9 mouse cellular contexts compared by ENCODE assay signal in the genomic region with DNA sequence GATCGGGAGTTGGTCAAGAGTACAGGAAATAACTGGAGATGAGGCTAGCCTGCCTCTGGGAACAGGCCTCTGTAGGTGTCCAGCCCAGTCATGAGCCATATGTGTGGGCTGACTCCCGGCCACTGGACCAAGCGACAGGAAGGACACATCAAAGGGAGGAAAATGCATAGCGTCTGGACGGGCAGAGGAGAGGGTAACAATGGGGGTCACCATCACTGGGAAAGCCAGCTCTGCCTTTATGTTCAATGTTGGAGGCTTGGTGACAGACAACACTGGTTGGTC. TPM values are rescaled to one million over a fixed set of nuclear protein-coding genes. Genes with fewer than 3 reads are reported as not detected.
DNase-seq lines count a peak whose midpoint lies in the region; ATAC-seq lines count a peak whose summit lies in the region.
"Had no signal": no experiment of that assay in that cellular context is flagged by ENCODE, and none has a peak within 500 bp of the region (broad histone marks: within the 10 kb centered on the region; RNA-seq: fewer than 3 reads in every experiment).

No protein-coding gene starts in this region.

- no peak overlapping the region for H3K9ac ChIP-seq in forebrain, embryonic 16.5 days (replicated peaks; ENCODE audit: low read depth, low read length)
- H3K9ac ChIP-seq in lung, embryonic 15.5 days = 0 out of 2 replicates have a peak overlapping the region, but pooled peaks have one; percentile 11
- 0 out of 2 replicates have a peak overlapping the region, but pooled peaks have one; percentile 3 for H3K9ac ChIP-seq in forebrain, embryonic 15.5 days (replicated peaks)
- H3K9ac ChIP-seq in midbrain, embryonic 13.5 days (replicated peaks) = 0 out of 2 replicates have a peak overlapping the region, but pooled peaks have one; percentile 2

- H3K4me2 ChIP-seq in forebrain, embryonic 16.5 days (ENCODE audit: low read length) = no peak overlapping the region
- peak overlapping the region; percentile 31; the same call in 1 of the 2 replicates for H3K4me2 ChIP-seq in lung, embryonic 15.5 days
- H3K4me2 ChIP-seq in forebrain, embryonic 15.5 days (replicated peaks) = no peak overlapping the region
- H3K4me2 ChIP-seq in midbrain, embryonic 13.5 days (replicated peaks) = peak overlapping the region; percentile 10; the same call in 1 of the 2 replicates

- no peak for ATAC-seq in forebrain, embryonic 16.5 days
- ATAC-seq in lung, embryonic 15.5 days (ENCODE audit: borderline replicate concordance, extremely low read depth, low FRiP score, low TSS enrichment) = no peak
- ATAC-seq in forebrain, embryonic 15.5 days (replicated peaks) = no peak
- no peak for ATAC-seq in midbrain, embryonic 13.5 days

- peaks cover 77% of the 10 kb centered on the region for H3K4me1 ChIP-seq in forebrain, embryonic 10.5 days
- H3K4me1 ChIP-seq in forebrain, embryonic 16.5 days (replicated peaks; ENCODE audit: control insufficient read depth, insufficient read depth, low read length) = peaks cover 54% of the 10 kb centered on the region
- peaks cover 58% of the 10 kb centered on the region for H3K4me1 ChIP-seq in lung, embryonic 15.5 days
- peaks cover 54% of the 10 kb centered on the region for H3K4me1 ChIP-seq in forebrain, embryonic 15.5 days
- peaks cover 63% of the 10 kb centered on the region for H3K4me1 ChIP-seq in midbrain, embryonic 13.5 days (replicated peaks)

- WGBS in forebrain, embryonic 10.5 days = 18% methylated on average over 5 of the region's 5 CpGs
- WGBS in forebrain, embryonic 16.5 days = 17% methylated on average over 5 of the region's 5 CpGs
- WGBS in lung, embryonic 15.5 days = 14% methylated on average over 5 of the region's 5 CpGs
- WGBS in forebrain, embryonic 15.5 days = 23% methylated on average over 5 of the region's 5 CpGs
- WGBS in midbrain, embryonic 13.5 days = 10% methylated on average over 5 of the region's 5 CpGs

- DNase-seq in forebrain, embryonic 10.5 days (ENCODE audit: extremely low spot score, low spot score) = no peak
- no peak for DNase-seq in lung, postnatal 25 days (ENCODE audit: low spot score)
- no peak for DNase-seq in left cerebral cortex, adult 11 months (ENCODE audit: low spot score)
- no peak for DNase-seq in adrenal gland, postnatal 4 days (ENCODE audit: low spot score in 2 of 2)

- H3K9me3 ChIP-seq in forebrain, embryonic 10.5 days = no peaks in the 10 kb centered on the region
- no peaks in the 10 kb centered on the region for H3K9me3 ChIP-seq in forebrain, embryonic 16.5 days (ENCODE audit: control insufficient read depth, low read length)
- H3K9me3 ChIP-seq in lung, embryonic 15.5 days = no peaks in the 10 kb centered on the region
- H3K9me3 ChIP-seq in forebrain, embryonic 15.5 days = no peaks in the 10 kb centered on the region
- H3K9me3 ChIP-seq in midbrain, embryonic 13.5 days = no peaks in the 10 kb centered on the region

- peak overlapping the region; percentile 59; the same call in 1 of the 2 replicates for H3K4me3 ChIP-seq in forebrain, embryonic 10.5 days
- H3K4me3 ChIP-seq in forebrain, embryonic 16.5 days (replicated peaks; ENCODE audit: low read length) = no peak overlapping the region
- H3K4me3 ChIP-seq in lung, embryonic 15.5 days = no peak overlapping the region
- no peak overlapping the region for H3K4me3 ChIP-seq in forebrain, embryonic 15.5 days
- no peak overlapping the region for H3K4me3 ChIP-seq in midbrain, embryonic 13.5 days (replicated peaks)

- no peaks in the 10 kb centered on the region for H3K36me3 ChIP-seq in forebrain, embryonic 10.5 days (replicated peaks)
- no peaks in the 10 kb centered on the region for H3K36me3 ChIP-seq in forebrain, embryonic 16.5 days (ENCODE audit: control insufficient read depth, insufficient read depth)
- H3K36me3 ChIP-seq in lung, embryonic 15.5 days = no peaks in the 10 kb centered on the region
- no peaks in the 10 kb centered on the region for H3K36me3 ChIP-seq in forebrain, embryonic 15.5 days
- no peaks in the 10 kb centered on the region for H3K36me3 ChIP-seq in midbrain, embryonic 13.5 days

- peaks cover 50% of the 10 kb centered on the region for H3K27me3 ChIP-seq in forebrain, embryonic 10.5 days (ENCODE audit: poor library complexity, severe bottlenecking)
- no peaks in the 10 kb centered on the region for H3K27me3 ChIP-seq in forebrain, embryonic 16.5 days (replicated peaks; ENCODE audit: control insufficient read depth, insufficient read depth, low read length)
- H3K27me3 ChIP-seq in lung, embryonic 15.5 days = peaks cover 14% of the 10 kb centered on the region; the same call in 1 of the 2 replicates
- peaks cover 5% of the 10 kb centered on the region; the same call in 1 of the 2 replicates for H3K27me3 ChIP-seq in forebrain, embryonic 15.5 days
- peaks cover 30% of the 10 kb centered on the region for H3K27me3 ChIP-seq in midbrain, embryonic 13.5 days

- peak overlapping the region; percentile 95 for H3K27ac ChIP-seq in forebrain, embryonic 10.5 days
- H3K27ac ChIP-seq in forebrain, embryonic 16.5 days (ENCODE audit: low read length) = no peak overlapping the region
- H3K27ac ChIP-seq in lung, embryonic 15.5 days = peak overlapping the region; percentile 88
- H3K27ac ChIP-seq in forebrain, embryonic 15.5 days (replicated peaks) = peak overlapping the region; percentile 38
- 0 out of 2 replicates have a peak overlapping the region, but pooled peaks have one; percentile 5 for H3K27ac ChIP-seq in midbrain, embryonic 13.5 days

RNA-seq across cellular contexts. Expression of gene Actg1, which starts 41.3 kb away (rescaled TPM):
- 2,559 and 2,733 TPM in 2 replicates for polyA plus RNA-seq in forebrain, embryonic 10.5 days (2016; fragmentation: Nextera tagmentation; extraction: Ambion mirVana)
- 4,159 and 4,175 TPM in 2 replicates for polyA plus RNA-seq in forebrain, embryonic 16.5 days (2015; fragmentation: Nextera tagmentation; extraction: Ambion mirVana)
- 2,618 and 2,638 TPM in 2 replicates for polyA plus RNA-seq in lung, embryonic 15.5 days (2015; fragmentation: Nextera tagmentation; extraction: Ambion mirVana)
- polyA plus RNA-seq in forebrain, embryonic 15.5 days (2015; fragmentation: Nextera tagmentation; extraction: Ambion mirVana) = 3,835 and 3,917 TPM in 2 replicates
- 3,928 and 4,113 TPM in 2 replicates for polyA plus RNA-seq in midbrain, embryonic 13.5 days (2015; fragmentation: Nextera tagmentation; extraction: Ambion mirVana)
- total RNA-seq in adrenal gland, postnatal 4 days (2021) = 1,000 to 10,000 TPM in 1 of 2 experiments, 100 to 1,000 TPM in 1; 949 to 1,134 TPM

RNA-seq across cellular contexts. Expression of gene Fscn2, which starts 54.3 kb away (rescaled TPM):
- polyA plus RNA-seq in forebrain, embryonic 10.5 days (2016; fragmentation: Nextera tagmentation; extraction: Ambion mirVana) = 0.32 TPM in 1 of 2 replicates, not detected in the other
- 1.3 and 1.5 TPM in 2 replicates for polyA plus RNA-seq in forebrain, embryonic 16.5 days (2015; fragmentation: Nextera tagmentation; extraction: Ambion mirVana)
- 0.38 and 0.56 TPM in 2 replicates for polyA plus RNA-seq in lung, embryonic 15.5 days (2015; fragmentation: Nextera tagmentation; extraction: Ambion mirVana)
- polyA plus RNA-seq in forebrain, embryonic 15.5 days (2015; fragmentation: Nextera tagmentation; extraction: Ambion mirVana) = 0.97 and 1.3 TPM in 2 replicates
- 1.9 and 2.2 TPM in 2 replicates for polyA plus RNA-seq in midbrain, embryonic 13.5 days (2015; fragmentation: Nextera tagmentation; extraction: Ambion mirVana)
- under 1 TPM; 0.39 to 0.51 TPM for total RNA-seq in adrenal gland, postnatal 4 days (2021)
- polyA plus RNA-seq: large intestine, adult 2 months had no signal

Comparison
In these comparisons a context has a peak if more than half of its experiments do, and no peak if none do; other contexts are left out.
1. H3K4me2 ChIP-seq: peak in lung, embryonic 15.5 days (single experiment) and midbrain, embryonic 13.5 days (single experiment); none in forebrain, embryonic 16.5 days (single experiment) and forebrain, embryonic 15.5 days (single experiment).